Mouse (Mus musculus) mammary gland, adult 2 months (tissue): ENCODE measurements around the gene Tulp4. TPM values are rescaled to one million over a fixed set of nuclear protein-coding genes. Genes with fewer than 3 reads are reported as not detected.

Experiments
- polyA plus RNA-seq: library from polyadenylated mRNA; depleted of rRNA; stranded (reverse); fragments of >200 nt; gene quantifications from 2 replicates; pipeline ENCODE4 v1.2.3, GENCODE M21; 2012; ENCODE audit warnings: low replicate concordance; rRNA removed

The Tulp4 gene
- polyA plus RNA-seq, result 51.3 and 65.6 TPM in 2 replicates

GRCm38 (mm10) chr17:6106361-6107014 is at the start of gene Tulp4:
TSS of gene Tulp4 (plus strand) at chr17:6106437.

GRCm38 (mm10) chr17:6079287-6080122 is 26.7 kb upstream of the Tulp4 start, which contains the start of the genes Serac1 and Gtf2h5:
TSS of gene Serac1 (minus strand) at chr17:6079741.
TSS of gene Gtf2h5 (plus strand) at chr17:6079786.

GRCm38 (mm10) chr17:6256400-6257069 is 150.3 kb downstream of the Tulp4 start, which contains the start of gene Tmem181a:
TSS of gene Tmem181a (plus strand) at chr17:6256860.

Other genes starting within 250 kb of the Tulp4 start
- 6.8 and 9.1 TPM in 2 replicates for gene Synj2, start 165.2 kb upstream of the Tulp4 start, polyA plus RNA-seq
- 3.2 and 6.0 TPM in 2 replicates for gene Serac1, start 26.7 kb upstream of the Tulp4 start, polyA plus RNA-seq
- 9.6 and 23.8 TPM in 2 replicates for gene Gtf2h5, start 26.7 kb upstream of the Tulp4 start, polyA plus RNA-seq
- 11.8 and 13.9 TPM in 2 replicates for gene Tmem181a, start 150.4 kb downstream of the Tulp4 start, polyA plus RNA-seq
- 2.9 and 4.6 TPM in 2 replicates for gene Dynlt1a, start 211.1 kb downstream of the Tulp4 start, polyA plus RNA-seq